Comparison of ENCODE assay signal across 8 mouse cellular contexts in genomic region chr6:37054435-37055020, GRCm38 (mm10).
DNase-seq lines count a peak whose midpoint lies in the region; ATAC-seq and TF ChIP-seq lines count a peak whose summit lies in the region.
"Had no signal": no experiment of that assay in that cellular context is flagged by ENCODE, and none has a peak within 500 bp of the region (broad histone marks: within the 10 kb centered on the region; RNA-seq: fewer than 3 reads in every experiment).

No protein-coding gene starts in this region.

- no peak for TF ChIP-seq EP300 in MEL (IDR thresholded peaks at IDR 0.05; ENCODE audit: low read depth in 1 of 2, low read length in 2 of 2)

- H3K4me2 ChIP-seq in kidney, postnatal 0 days (ENCODE audit: low read length) = no peak overlapping the region
- H3K4me2 ChIP-seq: neural tube, embryonic 13.5 days had no signal

- H3K9ac ChIP-seq in kidney, postnatal 0 days (ENCODE audit: low read depth, low read length) = no peak overlapping the region
- H3K9ac ChIP-seq in MEL (ENCODE audit: control insufficient read depth, low read depth, low read length, poor library complexity, severe bottlenecking) = no peak overlapping the region
- H3K9ac ChIP-seq: neural tube, embryonic 13.5 days had no signal

- peak; percentile 92 for DNase-seq in kidney, postnatal 0 days (ENCODE audit: low spot score)
- DNase-seq in kidney, adult 18-20 months = no peak
- peak; percentile 53 for DNase-seq in CD4-positive, CD25-positive, alpha-beta regulatory T cell, adult 2 months (ENCODE audit: low read depth, low spot score)
- DNase-seq in MEL (ENCODE audit: low read depth, low spot score) = peak; percentile 30
- DNase-seq in forelimb bud, embryonic 11.5 days (ENCODE audit: low read depth, low spot score) = peak; percentile 43
- DNase-seq in natural killer cell, adult 2 months (ENCODE audit: low spot score in 2 of 2) = peak; percentile 1 to 5
- DNase-seq in right cerebral cortex, postnatal 25 days = no peak

- no peaks in the 10 kb centered on the region for H3K36me3 ChIP-seq in kidney, postnatal 0 days (ENCODE audit: insufficient read depth, low read length)
- no peaks in the 10 kb centered on the region for H3K36me3 ChIP-seq in MEL (ENCODE audit: control insufficient read depth in 1 of 2, insufficient read depth in 2 of 2, low read length in 2 of 2)

- no peaks in the 10 kb centered on the region for H3K79me2 ChIP-seq in MEL (ENCODE audit: control insufficient read depth, insufficient read depth, low read length, poor library complexity)

- no peak overlapping the region for H3K27ac ChIP-seq in kidney, postnatal 0 days
- no peak overlapping the region for H3K27ac ChIP-seq in MEL (ENCODE audit: control insufficient read depth, low read depth, low read length)
- H3K27ac ChIP-seq: neural tube, embryonic 13.5 days had no signal

- WGBS in kidney, postnatal 0 days = 44% methylated on average over 6 of the region's 6 CpGs

- H3K27me3 ChIP-seq in kidney, postnatal 0 days (ENCODE audit: insufficient read depth, low read length) = no peaks in the 10 kb centered on the region
- no peaks in the 10 kb centered on the region for H3K27me3 ChIP-seq in MEL (ENCODE audit: control insufficient read depth in 1 of 2, insufficient read depth in 2 of 2, low read length in 2 of 2)
- H3K27me3 ChIP-seq: neural tube, embryonic 13.5 days had no signal

- H3K4me1 ChIP-seq in kidney, postnatal 0 days (replicated peaks; ENCODE audit: insufficient read depth, low read length) = no peaks in the 10 kb centered on the region
- H3K4me1 ChIP-seq in MEL (ENCODE audit: control insufficient read depth in 1 of 2, insufficient read depth in 2 of 2, low read length in 2 of 2) = no peaks in the 10 kb centered on the region

- ATAC-seq in kidney, postnatal 0 days (replicated peaks; ENCODE audit: low FRiP score, low read depth) = no peak

- TF ChIP-seq RAD21 in MEL (IDR thresholded peaks at IDR 0.05; ENCODE audit: low read depth, low read length) = peak; percentile 67

- no peak for TF ChIP-seq POLR2A in MEL (IDR thresholded peaks at IDR 0.05; ENCODE audit: control insufficient read depth in 1 of 2, insufficient read depth in 1 of 2, low read depth in 1 of 2, low read length in 2 of 2, poor library complexity in 1 of 2)

- H3K4me3 ChIP-seq in kidney, postnatal 0 days (replicated peaks; ENCODE audit: low read depth, low read length) = no peak overlapping the region
- no peak overlapping the region for H3K4me3 ChIP-seq in MEL (ENCODE audit: control insufficient read depth in 1 of 2, insufficient read depth in 1 of 2, low read depth in 2 of 2, low read length in 2 of 2)
- H3K4me3 ChIP-seq: neural tube, embryonic 13.5 days had no signal

- TF ChIP-seq CTCF in kidney, postnatal 0 days (IDR thresholded peaks at IDR 0.05; ENCODE audit: low read depth) = peak; percentile 85
- TF ChIP-seq CTCF in MEL (IDR thresholded peaks at IDR 0.05 in 2 of 3, conservative IDR thresholded peaks at IDR 0.05 in 1 of 3; ENCODE audit: control insufficient read depth in 1 of 3, insufficient read depth in 1 of 3, low read depth in 2 of 3, low read length in 3 of 3, poor library complexity in 1 of 3, severe bottlenecking in 1 of 3) = peak in 2 of 3 experiments; percentile 58 to 65; a peak in 4 of 6 replicates

- no peaks in the 10 kb centered on the region for H3K9me3 ChIP-seq in kidney, postnatal 0 days (replicated peaks; ENCODE audit: low read length)
- H3K9me3 ChIP-seq in MEL (replicated peaks; ENCODE audit: insufficient read depth, low read length) = no peaks in the 10 kb centered on the region
- H3K9me3 ChIP-seq: neural tube, embryonic 13.5 days had no signal

TF ChIP-seq in MEL, 35 proteins besides CTCF, POLR2A, EP300 and RAD21:
- no peak for TF ChIP-seq MAFK (IDR thresholded peaks at IDR 0.05; ENCODE audit: borderline replicate concordance, low read depth, low read length)
- TF ChIP-seq SMC3 (IDR thresholded peaks at IDR 0.05; ENCODE audit: low read depth, low read length) = peak; percentile 52
- no peak for TF ChIP-seq MYB (IDR thresholded peaks at IDR 0.05; ENCODE audit: low read depth, low read length)
- TF ChIP-seq MEF2A (IDR thresholded peaks at IDR 0.05; ENCODE audit: extremely low read depth, insufficient replicate concordance, low read depth, low read length, poor library complexity, severe bottlenecking) = no peak
- TF ChIP-seq TAL1 (IDR thresholded peaks at IDR 0.05; ENCODE audit: low read length) = no peak
- no peak for TF ChIP-seq ELF1 (IDR thresholded peaks at IDR 0.05; ENCODE audit: low read depth, low read length)
- TF ChIP-seq BHLHE40 (IDR thresholded peaks at IDR 0.05; ENCODE audit: borderline replicate concordance, low read depth, low read length) = no peak
- no peak for TF ChIP-seq UBTF (IDR thresholded peaks at IDR 0.05; ENCODE audit: borderline replicate concordance, insufficient read depth, low read depth, low read length)
- TF ChIP-seq ZC3H11A (IDR thresholded peaks at IDR 0.05; ENCODE audit: low read depth, low read length) = no peak
- no peak for TF ChIP-seq USF1 (IDR thresholded peaks at IDR 0.05; ENCODE audit: low read depth, low read length)
- no peak for TF ChIP-seq POLR2AphosphoS5 (IDR thresholded peaks at IDR 0.05; ENCODE audit: borderline replicate concordance, low read depth, low read length)
- TF ChIP-seq ZNF384 (IDR thresholded peaks at IDR 0.05; ENCODE audit: low read depth, low read length) = peak; percentile 50
- TF ChIP-seq MYC (IDR thresholded peaks at IDR 0.05; ENCODE audit: low read depth, low read length) = no peak
- TF ChIP-seq USF2 (IDR thresholded peaks at IDR 0.05; ENCODE audit: borderline replicate concordance in 1 of 2, insufficient read depth in 1 of 2, low read depth in 1 of 2, low read length in 2 of 2) = no peak
- TF ChIP-seq SIN3A (IDR thresholded peaks at IDR 0.05; ENCODE audit: low read length) = no peak
- TF ChIP-seq POLR2AphosphoS2 (IDR thresholded peaks at IDR 0.05; ENCODE audit: low read length) = no peak
- TF ChIP-seq HCFC1 (IDR thresholded peaks at IDR 0.05; ENCODE audit: low read depth, low read length) = no peak

Comparison
In these comparisons a context has a peak if more than half of its experiments do, and no peak if none do; other contexts are left out.
1. DNase-seq: peak in kidney, postnatal 0 days (single experiment), CD4-positive, CD25-positive, alpha-beta regulatory T cell, adult 2 months (single experiment), MEL (single experiment), forelimb bud, embryonic 11.5 days (single experiment) and natural killer cell, adult 2 months (2 of 2); none in kidney, adult 18-20 months (single experiment) and right cerebral cortex, postnatal 25 days (single experiment).